Mouse (Mus musculus) yolk sac, embryonic 10.5 days (tissue): ENCODE results near the gene Snrk.

Experiments used
- DNase-seq: peaks from one replicate; pipeline ENCODE4 v3.0.0-alpha.2; 2017; ENCODE audit warnings: low spot score

Snrk gene

DNA sequence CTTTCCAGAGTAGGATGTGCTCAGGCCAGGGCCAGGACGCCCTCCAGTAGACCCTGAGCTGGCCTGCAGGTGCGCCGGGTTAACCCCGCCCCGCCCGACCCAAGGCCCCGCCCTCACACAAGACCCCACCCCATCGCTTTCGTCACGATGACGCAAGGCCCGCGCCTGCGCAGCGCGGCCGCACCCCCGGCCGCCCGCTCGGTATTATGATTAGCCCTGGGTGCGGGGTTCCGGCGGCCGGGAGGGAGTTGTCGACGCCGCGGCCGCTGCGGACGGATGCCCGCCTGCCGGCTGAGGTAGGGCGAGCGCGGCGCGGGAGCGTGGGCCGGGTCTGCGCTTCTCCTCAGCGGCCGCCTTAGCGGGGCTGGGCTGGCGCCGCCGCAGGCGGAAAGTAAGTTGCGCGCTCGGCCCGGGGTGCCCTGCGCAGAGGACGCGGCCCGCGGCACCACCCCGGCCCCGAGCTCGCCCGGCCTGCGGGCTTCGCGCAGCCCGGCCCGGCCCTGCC is at the start of gene Snrk:
TSS of gene Snrk (plus strand) at position 155 of the 505 bp plus-strand sequence.
- DNase-seq, result peak; percentile 89

DNA sequence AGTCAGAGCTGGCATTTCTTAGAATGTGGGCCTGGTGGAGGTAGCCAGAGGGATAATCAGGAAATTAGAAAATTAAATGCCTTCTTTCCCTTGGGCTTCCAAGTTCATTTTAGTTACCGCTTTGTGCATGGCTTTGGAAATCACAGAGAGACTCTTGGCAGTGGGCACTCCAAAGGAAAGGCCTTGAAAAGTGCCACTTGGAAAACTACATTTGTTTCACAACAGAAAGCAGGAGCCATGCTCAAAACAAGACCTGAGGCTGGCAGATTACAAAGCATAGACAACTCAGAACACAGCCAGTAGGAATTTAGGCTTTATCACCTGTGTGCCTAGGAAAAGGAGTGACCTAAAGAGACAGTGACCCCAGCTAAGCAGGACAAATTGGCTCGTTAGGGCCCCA is 49.4 kb upstream of the Snrk start:
- no peak for DNase-seq

DNA sequence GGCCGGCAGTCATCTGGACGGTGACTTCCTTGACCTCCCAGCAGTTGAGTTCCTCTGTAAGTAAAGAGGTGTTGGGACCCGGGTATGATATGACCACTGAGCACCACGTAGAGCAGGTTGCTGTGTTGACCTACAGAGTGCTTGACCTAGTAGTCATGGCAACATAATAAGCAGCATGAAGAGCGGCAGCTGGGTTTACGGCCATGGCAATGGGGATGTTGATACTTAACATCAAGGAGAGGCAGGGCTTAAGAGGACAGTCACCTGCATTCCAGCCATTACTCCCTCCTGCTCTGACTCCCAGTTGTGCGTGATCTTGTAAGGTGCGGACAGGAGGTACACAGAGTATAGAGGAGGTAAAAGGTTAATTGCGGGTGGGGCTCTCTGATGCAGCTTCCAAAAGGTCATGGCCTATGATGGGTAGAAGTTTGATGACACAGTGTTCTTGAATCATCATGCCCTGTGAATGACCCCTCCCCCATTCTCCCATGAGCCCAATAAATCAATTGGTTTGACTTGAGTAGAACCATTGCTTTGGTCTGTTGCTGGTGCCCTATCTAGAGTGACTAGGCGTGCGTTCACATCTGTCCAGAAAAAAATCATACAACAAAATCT is 47.4 kb upstream of the Snrk start:
- DNase-seq, result no peak

DNA sequence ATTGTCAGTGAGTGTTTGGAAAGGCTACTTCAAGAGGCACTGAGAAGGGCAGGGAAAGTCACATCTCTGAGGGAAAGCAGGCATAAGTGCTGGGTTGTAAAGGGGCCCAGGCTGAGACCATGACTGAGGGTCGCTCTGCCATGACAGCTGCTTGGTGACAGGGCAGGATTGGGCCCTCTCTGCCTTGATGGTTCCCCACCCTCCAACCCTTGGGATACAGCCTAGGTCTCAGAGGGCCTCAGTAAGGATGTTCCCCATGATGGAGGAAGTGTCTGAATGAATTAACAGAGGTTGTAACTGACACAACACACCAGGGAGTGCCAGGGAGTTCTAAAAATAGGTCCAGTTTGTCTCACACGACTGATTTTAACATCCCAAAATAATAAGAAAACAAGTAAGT is 43.1 kb upstream of the Snrk start:
- DNase-seq, result no peak

DNA sequence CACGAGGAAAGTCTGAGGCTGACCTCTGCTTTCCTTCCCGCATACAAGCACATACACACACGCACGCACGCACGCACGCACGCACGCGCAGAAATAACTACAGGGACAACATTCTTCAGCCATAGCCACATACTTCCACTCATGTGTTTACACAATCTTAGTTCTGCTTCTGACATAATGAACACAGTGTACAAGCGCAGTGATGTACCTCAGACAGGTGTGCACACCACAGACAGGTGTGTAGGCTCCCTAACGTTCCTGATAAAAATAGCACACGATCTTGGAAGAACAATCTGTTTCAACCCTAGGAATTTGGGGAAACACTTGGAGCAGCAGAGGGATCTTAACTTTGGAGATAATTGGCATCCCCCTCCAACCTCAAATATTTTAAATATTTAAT is 42.5 kb upstream of the Snrk start:
- DNase-seq, result no peak

DNA sequence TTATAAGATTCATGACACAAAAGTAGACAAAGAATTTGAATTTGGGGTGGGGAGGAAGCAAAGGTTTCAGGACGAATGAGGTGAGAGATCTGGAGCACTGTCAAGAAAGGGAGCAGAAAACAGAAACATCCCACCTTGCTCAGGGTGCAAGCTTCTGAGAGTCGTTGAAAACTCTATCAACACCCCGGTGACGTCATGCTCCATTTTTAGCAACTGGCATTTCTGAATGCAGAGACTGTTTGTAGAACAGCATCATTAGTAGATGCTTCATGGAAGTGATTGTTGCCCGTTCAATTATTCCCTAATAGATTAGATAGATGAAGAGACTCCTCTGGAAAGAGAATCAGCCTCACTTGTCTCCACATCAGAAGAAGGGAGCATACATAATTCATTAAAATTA is 38.6 kb upstream of the Snrk start:
- no peak for DNase-seq

DNA sequence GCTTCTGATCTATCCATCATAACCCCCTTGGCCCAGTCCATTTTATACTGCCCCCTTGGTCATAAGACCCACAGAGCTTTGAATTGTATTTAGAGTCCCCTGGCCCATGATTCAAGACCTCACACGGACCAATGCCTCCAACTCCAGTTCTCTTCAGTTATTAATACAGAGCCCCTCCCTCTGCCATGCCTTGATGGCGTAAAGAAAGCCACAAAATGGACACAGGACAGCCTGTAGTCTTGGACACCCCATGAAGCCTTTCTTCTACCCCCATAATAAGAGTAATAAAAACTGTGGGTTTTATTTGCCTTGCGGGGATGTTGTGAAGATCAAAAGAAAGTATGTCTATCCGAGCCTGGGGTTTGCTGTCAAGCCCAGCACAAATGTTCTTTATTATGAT is 33.4 kb upstream of the Snrk start:
- DNase-seq, result no peak

DNA sequence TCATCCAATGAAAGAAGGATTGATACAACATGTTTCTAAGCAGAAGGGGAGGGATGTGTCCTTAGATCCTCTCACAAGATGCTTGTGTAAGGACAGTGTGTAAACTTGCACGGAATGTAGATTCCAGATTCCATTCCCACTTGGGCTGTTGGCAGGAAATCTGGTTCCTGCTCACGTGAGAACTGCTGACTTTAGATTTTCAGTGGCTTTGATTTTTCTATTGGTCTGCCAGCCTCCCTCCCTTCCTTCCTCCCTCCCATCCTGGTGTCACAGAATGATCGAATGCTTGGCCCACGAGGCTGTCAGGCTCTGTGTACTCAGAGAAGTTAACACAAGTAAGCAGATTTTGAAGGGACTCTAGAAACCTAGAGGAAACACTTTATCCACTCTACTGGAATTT is 32.9 kb upstream of the Snrk start:
- peak; percentile 53 for DNase-seq

DNA sequence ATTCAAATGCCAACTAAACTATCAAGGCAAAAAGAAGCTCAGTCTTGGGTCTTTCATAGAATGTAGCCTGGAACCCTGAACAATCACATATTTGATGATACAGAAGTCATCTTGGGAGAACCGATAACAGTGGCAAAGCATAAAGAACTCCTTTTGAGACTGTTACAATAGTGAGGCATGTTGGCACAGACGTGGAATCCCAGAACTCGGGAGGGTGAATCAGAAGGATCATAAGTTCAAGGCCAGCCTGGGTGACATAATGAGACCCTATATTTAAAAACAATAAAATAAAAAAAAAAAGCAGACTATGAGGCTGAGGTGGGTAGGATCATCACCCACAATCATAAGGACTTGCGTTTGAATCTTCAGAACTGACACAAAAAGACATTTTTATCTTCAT is 32.4 kb upstream of the Snrk start:
- DNase-seq, result no peak

DNA sequence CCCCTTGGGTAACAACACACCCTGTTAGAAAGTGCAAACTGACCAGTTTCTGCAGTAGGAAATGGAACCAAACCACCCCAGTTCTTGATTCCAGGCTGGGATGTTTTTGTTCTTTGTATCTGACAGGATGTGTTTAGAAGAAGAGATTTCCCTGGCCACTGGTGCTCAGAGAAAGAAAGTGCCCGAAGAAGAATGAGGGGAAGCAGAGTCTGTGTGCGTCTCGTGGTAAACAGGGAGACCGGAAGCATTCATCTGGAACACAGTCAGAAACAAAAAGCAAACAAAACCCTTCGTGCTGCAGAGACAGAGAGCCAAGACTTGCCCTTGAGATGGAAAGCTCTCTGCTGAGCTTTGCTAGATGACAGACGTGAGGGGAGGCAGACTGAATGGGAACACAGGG is 32.0 kb upstream of the Snrk start:
- peak; percentile 40 for DNase-seq

DNA sequence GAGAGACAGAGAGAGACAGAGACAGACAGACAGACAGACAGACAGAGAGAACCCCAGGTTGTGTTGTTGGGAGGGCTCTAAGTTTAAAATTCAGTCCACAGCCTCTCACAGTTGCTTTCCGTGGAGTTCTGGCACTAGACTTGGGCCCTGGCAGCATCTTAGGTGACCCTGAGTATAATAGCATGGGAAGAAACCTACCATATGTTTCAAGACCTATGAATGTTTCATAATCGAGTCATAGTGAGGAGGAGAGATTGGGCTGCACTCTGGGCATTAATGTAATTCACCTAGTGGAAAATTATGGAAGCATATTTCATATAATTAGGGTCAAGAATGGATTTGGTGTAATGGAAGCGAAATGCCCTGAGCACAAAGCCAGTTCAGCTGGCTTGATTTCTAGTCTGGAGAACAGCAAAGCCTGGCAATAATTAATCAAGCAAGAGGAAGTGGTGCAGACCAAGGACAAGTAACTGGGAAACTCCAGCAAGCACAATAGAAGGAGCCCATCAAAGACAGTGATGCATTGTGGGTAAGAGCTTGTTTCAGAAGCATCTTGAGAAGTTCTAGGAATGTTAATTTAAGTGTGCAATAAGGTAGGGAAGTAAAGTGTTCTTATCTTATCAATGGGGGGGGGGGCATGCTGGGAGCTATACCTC is 31.4 kb upstream of the Snrk start:
- no peak for DNase-seq

DNA sequence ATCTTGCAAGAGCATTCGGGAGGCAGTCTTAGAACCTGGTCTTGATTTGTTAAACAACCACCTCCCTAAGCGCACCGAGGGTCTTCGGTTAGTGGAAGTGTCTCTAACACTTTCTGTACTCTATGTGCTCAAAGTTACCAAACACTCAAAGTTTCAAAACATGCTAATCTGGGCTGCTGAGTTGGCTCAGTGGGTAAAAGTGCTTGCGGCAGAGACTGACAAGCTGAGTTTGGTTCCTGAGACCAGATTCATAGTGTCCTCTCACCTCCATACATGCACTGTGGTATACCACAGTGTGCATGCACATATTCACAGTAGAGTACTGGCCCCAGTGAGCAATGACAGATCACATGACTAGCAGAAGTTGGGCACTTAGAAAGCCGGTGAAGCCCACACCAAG is 30.0 kb upstream of the Snrk start:
- DNase-seq, result no peak

DNA sequence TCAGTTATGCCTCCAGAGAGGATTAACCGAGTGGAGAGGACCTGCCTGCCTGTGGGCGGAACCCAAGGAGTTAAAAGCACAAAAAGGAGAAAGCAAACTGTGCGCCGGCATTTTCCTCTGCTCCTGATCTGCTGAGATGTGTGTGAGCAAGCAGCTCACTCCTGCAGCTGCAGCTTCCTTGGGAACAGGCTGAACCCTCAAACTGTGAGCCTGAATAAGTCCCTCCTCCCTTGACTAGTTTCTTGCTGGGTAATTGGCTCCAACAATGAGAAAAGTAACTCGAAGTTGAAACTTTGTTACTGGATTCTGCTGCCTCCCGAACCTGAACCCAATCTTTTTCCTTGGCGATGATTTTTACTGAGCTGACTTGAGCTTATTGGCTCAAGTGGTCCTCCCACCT is 25.9 kb upstream of the Snrk start:
- no peak for DNase-seq

DNA sequence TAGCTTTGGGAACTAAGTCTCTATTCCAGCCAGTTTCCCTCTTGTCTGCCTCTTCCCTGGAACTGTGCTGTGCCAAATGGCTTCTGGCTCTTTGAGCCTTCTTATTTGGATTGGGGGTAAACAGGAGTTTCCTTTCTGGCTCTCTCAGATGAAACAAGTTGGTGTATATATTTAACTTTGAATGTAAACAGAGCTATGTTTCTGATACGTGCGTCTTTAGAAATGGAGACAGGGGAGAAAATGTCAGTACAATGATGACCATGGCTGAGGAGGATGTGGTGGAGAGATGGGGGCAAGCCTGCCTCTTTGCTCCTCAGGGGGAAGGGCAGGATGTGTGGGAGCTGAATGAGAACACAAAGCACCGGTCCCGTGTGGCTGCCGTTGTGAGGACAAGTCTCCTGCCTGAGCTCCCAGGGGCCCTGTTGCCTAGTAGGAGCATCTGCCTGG is 25.3 kb upstream of the Snrk start:
- DNase-seq, result no peak

DNA sequence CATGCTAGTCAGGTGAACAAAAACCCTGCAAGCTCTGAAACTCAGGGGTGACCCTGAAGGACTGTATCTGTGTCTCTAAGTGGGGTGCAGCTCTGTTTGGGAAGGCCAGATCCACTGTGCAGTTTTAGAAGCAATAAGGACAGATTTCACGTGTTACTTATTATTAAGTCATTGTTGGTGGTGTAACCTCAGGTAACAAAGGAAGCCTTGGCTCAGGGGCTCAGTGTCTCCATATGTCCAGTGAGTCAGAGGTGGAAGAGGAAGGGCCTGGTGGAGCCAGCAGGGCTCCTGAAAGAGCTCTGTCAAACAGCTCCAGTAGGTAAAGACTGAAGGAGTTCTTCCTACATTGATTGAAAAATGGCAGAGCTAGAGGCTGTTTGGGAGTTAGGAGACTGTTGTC is 22.9 kb upstream of the Snrk start:
- DNase-seq, result no peak

DNA sequence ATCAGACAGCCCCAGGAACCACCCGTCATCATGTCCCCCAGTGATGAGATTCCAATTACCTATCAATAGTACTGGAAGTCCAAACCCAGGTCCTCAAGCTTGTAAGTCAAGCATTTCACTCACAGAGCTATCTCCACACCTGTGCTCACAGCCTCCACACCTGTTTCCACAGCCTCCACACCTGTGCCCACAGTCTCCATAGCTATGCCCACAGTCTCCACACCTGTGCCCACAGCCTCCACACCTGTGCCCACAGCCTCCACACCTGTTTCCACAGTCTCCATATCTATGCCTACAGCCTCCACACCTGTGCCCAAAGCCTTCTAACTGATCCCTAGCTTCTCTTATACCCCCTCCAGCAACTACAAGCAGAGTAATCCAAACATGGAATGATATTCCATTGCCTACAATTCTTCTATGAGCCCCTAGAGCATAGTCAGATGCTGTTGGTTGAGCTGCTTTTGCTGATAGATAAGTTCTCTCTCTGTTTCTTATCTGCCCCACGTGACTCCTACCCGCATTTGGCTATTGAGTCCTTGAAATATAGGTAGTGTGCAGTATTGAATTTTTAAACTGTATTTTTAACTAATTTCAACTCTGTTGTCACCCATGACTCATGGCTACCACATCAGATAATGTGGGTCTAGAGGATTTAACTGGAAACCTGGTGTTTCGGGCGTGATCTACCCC is 20.1 kb upstream of the Snrk start:
- DNase-seq, result no peak

DNA sequence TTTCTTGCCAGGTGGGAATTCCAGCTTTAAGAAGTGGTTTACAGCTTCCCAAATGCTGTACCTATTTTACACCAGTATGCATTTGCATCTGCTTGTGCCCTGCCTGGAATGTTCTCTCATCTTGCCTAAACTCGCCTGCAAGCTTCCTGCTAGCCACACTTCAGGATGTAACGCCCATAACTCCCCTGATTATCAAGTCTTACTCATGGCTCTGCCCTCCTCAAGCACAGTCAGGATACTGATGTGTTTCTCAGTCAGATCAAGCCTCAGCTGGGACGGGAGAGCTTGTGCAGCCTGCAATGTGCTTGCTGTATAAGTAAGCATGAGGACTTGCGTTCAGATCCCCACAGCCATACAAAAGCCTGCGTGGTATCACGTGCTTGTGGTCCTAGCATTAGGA is 19.5 kb upstream of the Snrk start:
- DNase-seq, result no peak

DNA sequence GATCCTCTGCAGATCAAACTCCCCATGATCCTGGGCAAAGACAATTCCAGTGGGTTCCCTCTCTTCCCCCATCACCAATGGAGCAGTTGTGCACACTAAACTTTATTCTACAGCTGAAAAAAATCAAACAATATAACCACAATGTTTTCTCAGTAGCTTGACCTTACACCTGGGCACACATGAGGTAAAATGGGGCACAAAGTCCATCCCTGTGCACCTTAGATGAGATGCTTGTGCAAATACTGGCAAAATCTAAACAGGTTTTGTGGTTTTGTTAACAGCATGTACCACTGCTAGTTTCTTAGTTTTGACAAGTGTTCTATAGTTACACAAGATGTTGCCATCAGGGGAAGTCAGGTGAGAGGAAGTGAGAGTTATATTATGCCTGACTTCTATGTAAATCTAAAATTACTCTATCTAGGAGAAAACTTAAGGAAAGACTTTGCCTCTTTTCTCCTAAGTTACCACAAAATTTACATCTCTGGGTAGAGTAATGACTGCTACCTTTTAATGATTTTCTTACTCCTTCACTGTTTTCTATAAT is 16.4 kb upstream of the Snrk start:
- DNase-seq, result no peak

DNA sequence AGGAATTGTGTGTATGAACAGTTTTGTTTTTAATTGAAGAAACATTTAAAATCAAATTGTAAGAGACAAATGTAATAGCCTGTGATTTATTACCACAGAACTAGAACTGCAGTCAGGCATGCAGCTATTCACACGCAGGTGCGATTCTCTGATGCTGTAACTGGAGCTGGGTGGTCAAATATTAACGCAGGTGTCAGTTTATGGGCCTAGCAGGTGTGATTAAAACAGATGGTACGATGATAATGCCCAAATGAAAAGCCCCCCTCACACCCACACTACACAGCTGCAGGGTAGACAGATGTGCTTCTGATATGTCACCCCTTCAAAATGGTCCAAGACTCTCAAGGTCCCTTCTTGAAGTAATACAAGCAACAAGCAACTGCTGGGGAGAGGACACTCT is 15.9 kb upstream of the Snrk start:
- no peak for DNase-seq

DNA sequence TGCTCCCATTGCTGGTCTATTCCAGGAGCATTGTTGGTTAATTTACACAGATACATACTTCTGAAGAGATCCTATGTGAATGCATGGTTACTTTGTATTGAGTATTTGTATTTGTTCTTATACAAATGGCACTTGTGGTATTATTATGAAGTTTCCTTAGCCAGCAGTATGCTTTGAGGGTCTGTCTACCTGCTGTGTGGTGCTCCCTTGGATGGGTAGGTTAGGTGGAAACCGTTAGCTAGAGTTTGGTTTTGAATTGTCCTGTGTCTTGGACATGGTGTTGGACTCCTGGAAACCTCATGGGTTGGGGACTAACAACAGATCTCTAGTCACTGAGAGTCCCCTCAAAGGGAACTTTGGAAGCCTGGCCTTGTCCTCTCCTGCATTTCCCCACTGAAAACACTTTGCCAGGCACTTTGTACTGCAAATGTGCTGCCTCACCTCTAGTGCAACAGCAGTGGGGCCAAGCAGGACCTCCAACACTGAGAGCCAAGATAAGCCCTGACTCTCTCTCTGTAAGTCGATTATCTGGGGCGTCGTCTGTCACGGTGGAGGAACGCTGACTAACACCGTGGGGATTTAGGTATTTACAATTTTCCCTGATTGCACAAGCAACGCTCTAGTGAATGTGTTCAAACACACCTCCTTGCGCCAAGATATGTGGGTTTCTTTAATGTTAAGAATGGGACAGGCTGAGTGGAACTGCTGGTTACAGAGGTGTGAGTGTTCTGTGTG is 13.3 kb upstream of the Snrk start:
- DNase-seq, result no peak

DNA sequence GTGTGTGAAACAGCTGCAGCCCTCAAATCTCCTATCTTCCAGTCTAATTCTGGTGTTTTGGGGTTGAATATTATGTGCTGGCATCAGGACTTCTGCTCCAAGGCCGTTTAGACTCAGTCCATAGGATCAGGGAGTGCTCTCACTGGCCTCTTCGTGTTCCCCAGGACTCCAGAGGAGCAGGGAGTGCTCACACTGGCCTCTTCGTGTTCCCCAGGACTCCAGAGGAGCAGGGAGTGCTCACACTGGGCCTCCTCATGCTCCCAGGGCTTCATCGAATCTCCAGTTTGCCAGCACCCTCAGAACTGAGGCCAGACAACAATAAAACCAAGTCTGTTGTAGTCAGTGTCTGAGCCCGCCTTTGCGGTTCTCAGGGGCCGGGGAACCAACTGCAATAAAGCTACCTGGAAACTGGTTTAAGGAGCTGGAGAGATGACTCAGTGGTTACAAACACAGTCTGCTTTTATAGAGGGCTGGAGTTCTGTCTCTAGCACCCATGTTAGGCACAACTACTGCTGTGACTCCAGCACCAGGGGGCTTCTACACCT is 12.7 kb upstream of the Snrk start:
- no peak for DNase-seq

DNA sequence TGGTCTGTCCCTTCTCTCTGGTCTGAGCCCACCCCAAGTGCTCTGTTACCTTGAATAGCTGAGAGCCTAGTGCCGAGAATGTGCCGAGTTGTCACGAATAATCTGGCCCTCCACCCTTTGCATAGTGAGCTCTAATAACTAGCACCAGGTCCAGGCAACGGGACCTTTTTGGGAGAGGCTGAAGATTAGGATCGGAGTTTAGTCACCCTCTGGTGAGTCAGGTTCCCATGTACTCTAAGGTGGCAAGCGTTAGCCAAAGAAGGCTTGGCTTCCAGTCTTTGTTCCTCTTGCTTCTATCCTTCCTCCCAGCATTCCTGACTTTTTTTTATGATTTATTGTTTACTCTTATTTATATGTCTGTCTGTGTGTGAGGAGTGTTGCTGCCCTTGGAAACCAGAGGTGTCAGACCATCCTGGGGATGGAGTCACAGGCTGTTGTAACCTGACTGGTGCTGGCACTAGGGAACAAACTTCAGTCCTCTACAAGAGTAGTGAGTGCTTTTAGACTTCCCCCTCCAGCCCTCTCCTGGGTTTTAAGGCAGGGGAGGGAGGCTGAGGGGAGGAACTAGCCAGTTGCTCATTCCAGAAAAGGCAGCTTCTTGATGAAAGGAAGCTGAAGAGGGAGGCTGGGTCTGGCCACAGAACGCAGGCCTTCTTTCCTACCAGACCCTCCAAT is 9.2 kb upstream of the Snrk start:
- DNase-seq, result no peak
